Mouse (Mus musculus): ENCODE data around the gene Vpreb1. TPM values are rescaled to one million over a fixed set of nuclear protein-coding genes. Genes with fewer than 3 reads are reported as not detected.
"Not testable (repeated sequence)": the region's sequence is repeated elsewhere in the genome, so short reads cannot be mapped to it uniquely, and the experiment has no call there.

The Vpreb1 gene
- polyA plus RNA-seq, 1 experiment from 2014 or later, result 0.70 TPM

- H3K9ac ChIP-seq, result no peak overlapping the region
- H3K27me3 ChIP-seq (replicated peaks), result no peaks in the 10 kb centered on the region
- H3K4me2 ChIP-seq, result no peak overlapping the region
- H3K36me3 ChIP-seq, result peaks cover 71% of the 10 kb centered on the region
- peaks cover 6% of the 10 kb centered on the region for H3K4me1 ChIP-seq (replicated peaks)
- 89% methylated on average over 7 of the region's 7 CpGs for WGBS
- H3K9me3 ChIP-seq (replicated peaks), result no peaks in the 10 kb centered on the region
- ATAC-seq (ENCODE audit: insufficient number of reproducible peaks, low FRiP score), result no peak
- no peak overlapping the region for H3K4me3 ChIP-seq
- H3K27ac ChIP-seq (ENCODE audit: poor library complexity, severe bottlenecking), result no peak overlapping the region
Measured at GRCm38 (mm10) chr16:16892366-16892765, 21.7 kb upstream of the Vpreb1 start.

DNA sequence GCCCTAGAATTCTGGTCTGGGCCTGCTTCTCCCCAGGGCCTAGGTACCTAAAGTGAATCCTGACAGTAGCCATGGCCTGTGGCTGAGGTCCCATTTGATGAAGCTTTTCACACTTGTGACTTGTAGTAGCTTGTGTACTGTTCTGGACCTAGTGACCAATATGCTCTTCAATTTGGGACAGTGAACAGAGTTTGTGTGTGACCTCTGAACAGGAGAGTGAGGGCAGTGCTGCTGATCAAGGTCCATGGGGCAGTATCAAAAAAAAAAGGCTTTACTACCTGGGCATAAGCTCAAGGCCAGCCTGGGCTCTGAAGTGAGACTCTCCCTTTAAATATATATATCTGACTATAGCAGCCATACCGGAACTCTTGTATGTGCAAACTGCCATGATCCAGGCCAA, 17.7 kb upstream of the Vpreb1 start:
- H3K27ac ChIP-seq (ENCODE audit: poor library complexity, severe bottlenecking), result no peak overlapping the region
- 93% methylated on average over 1 of the region's 1 CpGs for WGBS
- no peak overlapping the region for H3K9ac ChIP-seq

DNA sequence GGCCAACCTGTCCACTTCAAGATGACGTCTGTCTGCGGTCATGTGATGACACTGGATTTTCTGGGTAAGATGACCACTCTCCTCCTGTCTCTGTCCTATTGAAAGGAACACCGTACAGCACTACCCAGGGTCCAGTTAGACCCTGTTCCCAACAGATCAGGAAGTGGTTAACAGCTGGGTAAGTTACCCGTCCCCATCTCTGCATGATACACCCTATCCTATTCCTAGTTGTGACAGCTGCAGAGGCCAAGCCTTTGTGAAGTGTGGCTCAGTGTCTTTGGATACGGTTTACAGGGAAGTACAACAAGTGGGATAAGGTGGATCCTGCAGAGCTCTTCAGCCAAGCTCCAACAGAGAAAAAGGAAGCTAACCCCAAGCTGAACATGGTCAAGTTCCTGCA, 8.4 kb upstream of the Vpreb1 start:
- Histone ChIP-seq H3K4me2 (no peak overlapping the region), H3K27ac (ENCODE audit: poor library complexity, severe bottlenecking) (no peak overlapping the region), H3K9me3 (replicated peaks) (0 out of 2 replicates have a peak, but pooled peaks cover 3% of the 10 kb centered on the region), H3K4me1 (replicated peaks) (no peaks in the 10 kb centered on the region), H3K36me3 (peaks cover 90% of the 10 kb centered on the region), H3K9ac (no peak overlapping the region), H3K4me3 (no peak overlapping the region), H3K27me3 (replicated peaks) (no peaks in the 10 kb centered on the region)
- no peak for ATAC-seq (ENCODE audit: insufficient number of reproducible peaks, low FRiP score)
- WGBS, result 85% methylated on average over 5 of the region's 5 CpGs

More for the DNA sequence above, 17.7 kb upstream of the Vpreb1 start:
- H3K36me3 ChIP-seq, result peaks cover 100% of the 10 kb centered on the region
- H3K4me2 ChIP-seq, result no peak overlapping the region
- no peaks in the 10 kb centered on the region for H3K9me3 ChIP-seq (replicated peaks)
- H3K4me3 ChIP-seq, result no peak overlapping the region
- no peak for ATAC-seq (ENCODE audit: insufficient number of reproducible peaks, low FRiP score)
- H3K4me1 ChIP-seq (replicated peaks), result no peaks in the 10 kb centered on the region
- no peaks in the 10 kb centered on the region for H3K27me3 ChIP-seq (replicated peaks)

GRCm38 (mm10) chr16:16870241-16870616, 414 bp downstream of the Vpreb1 start:
- H3K4me2 ChIP-seq, result peak overlapping the region; percentile 80
- ATAC-seq (ENCODE audit: insufficient number of reproducible peaks, low FRiP score), result no peak
- peaks cover 8% of the 10 kb centered on the region for H3K36me3 ChIP-seq
- peak overlapping the region; percentile 68 for H3K4me3 ChIP-seq
- H3K27ac ChIP-seq (ENCODE audit: poor library complexity, severe bottlenecking), result peak overlapping the region; percentile 98
- 34% methylated on average over 7 of the region's 7 CpGs for WGBS
- H3K4me1 ChIP-seq (replicated peaks), result peaks cover 22% of the 10 kb centered on the region
- no peaks in the 10 kb centered on the region for H3K9me3 ChIP-seq (replicated peaks)
- H3K9ac ChIP-seq, result peak overlapping the region; percentile 80; the same call in 1 of the 2 replicates
- H3K27me3 ChIP-seq (replicated peaks), result no peaks in the 10 kb centered on the region

DNA sequence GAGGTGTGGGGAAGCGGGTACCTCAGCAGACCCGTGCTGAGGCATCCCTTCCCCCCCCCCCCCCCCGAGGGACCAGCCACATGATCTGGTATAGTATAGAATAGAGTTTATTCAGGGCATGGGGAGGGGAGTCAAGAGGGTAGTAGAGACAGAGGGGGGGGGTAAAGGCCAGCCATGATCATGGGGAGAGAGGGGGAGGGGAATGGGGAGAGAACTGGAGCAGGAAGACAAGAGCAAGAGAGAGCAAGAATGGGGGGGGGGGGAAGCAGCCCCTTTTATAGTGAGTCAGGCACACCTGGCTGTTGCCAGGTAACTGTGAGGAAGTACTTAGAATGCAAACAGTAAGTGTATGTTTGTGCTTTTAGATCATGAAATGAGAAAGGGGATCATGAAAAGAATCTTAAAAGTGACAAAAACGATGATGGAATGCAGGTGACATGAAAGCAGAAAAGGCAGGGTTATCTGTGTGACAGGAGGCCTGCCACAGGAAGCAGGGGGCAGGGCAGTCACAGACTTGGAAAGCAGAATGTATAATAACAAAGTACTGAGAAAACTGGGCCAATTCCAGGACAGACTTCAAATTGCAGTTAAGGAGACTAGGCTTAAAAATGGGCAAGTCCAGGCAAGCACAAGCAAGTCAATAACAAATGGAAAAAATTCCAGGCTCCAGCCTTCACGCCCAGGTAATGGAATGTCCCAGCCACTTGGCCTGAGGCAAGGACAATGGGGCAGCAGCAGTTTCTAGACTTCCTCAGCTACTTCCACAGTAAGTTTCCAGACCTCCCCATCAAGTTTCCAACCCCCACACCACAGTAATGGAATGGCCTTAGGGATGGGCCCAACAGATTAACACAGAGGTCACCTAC, 4.7 kb downstream of the Vpreb1 start:
- ATAC-seq (ENCODE audit: insufficient number of reproducible peaks, low FRiP score), result no peak
- H3K4me2 ChIP-seq, result no peak overlapping the region

GRCm38 (mm10) chr16:16865217-16865616, 5.4 kb downstream of the Vpreb1 start:
- Histone ChIP-seq H3K4me1 (replicated peaks) (peaks cover 8% of the 10 kb centered on the region), H3K4me2 (no peak overlapping the region), H3K9me3 (replicated peaks) (no peaks in the 10 kb centered on the region), H3K4me3 (no peak overlapping the region), H3K9ac (no peak overlapping the region), H3K27me3 (replicated peaks) (no peaks in the 10 kb centered on the region), H3K36me3 (no peaks in the 10 kb centered on the region), H3K27ac (ENCODE audit: poor library complexity, severe bottlenecking) (no peak overlapping the region)
- ATAC-seq (ENCODE audit: insufficient number of reproducible peaks, low FRiP score), result no peak

More for the DNA sequence above, 4.7 kb downstream of the Vpreb1 start:
- Histone ChIP-seq H3K27ac (ENCODE audit: poor library complexity, severe bottlenecking) (peak overlapping the region; percentile 44; the same call in 1 of the 2 replicates), H3K27me3 (replicated peaks) (no peaks in the 10 kb centered on the region), H3K4me1 (replicated peaks) (peaks cover 8% of the 10 kb centered on the region), H3K9ac (no peak overlapping the region), H3K4me3 (no peak overlapping the region), H3K36me3 (no peaks in the 10 kb centered on the region), H3K9me3 (replicated peaks) (no peaks in the 10 kb centered on the region)
- 47% methylated on average over 4 of the region's 5 CpGs for WGBS

DNA sequence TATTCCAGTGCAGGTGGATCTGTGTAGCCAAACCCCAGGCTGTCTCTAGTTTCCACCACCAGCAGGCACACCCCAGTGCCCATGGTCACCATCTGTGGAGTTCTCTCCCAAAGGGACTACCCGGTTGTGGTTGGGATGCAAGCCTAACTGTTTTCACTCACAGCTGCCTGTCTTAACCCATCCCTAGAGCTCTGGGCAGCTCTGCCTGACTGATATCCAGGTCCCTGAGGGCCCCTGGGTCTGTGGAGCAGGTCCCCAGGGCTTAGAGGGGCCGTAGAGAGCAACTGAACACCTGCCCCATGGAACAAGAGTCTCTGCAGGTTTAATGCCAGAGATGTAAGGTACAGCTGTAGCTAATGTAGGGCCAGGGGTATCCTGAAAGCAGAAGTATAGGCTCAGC, 6.7 kb downstream of the Vpreb1 start, which contains the start of gene Igll1:
Gene Igll1, minus strand, starts transcription at position 8 of the 400 bp plus-strand sequence.
- Histone ChIP-seq H3K9me3 (replicated peaks) (no peaks in the 10 kb centered on the region), H3K27ac (ENCODE audit: poor library complexity, severe bottlenecking) (no peak within 1 kb of the TSS), H3K4me2 (no peak within 1 kb of the TSS), H3K27me3 (replicated peaks) (no peaks in the 10 kb centered on the region), H3K4me3 (no peak within 1 kb of the TSS), H3K36me3 (no peaks in the 10 kb centered on the region), H3K4me1 (replicated peaks) (peaks cover 8% of the 10 kb centered on the region), H3K9ac (no peak within 1 kb of the TSS)
- no peak for ATAC-seq (ENCODE audit: insufficient number of reproducible peaks, low FRiP score)
- WGBS, result 69% methylated on average over 2 of the region's 2 CpGs

GRCm38 (mm10) chr16:16862288-16862687, 8.4 kb downstream of the Vpreb1 start:
- 75% methylated on average over 3 of the region's 3 CpGs for WGBS
- no peak for ATAC-seq (ENCODE audit: insufficient number of reproducible peaks, low FRiP score)
- no peaks in the 10 kb centered on the region for H3K9me3 ChIP-seq (replicated peaks)

GRCm38 (mm10) chr16:16856731-16857476, 13.7 kb downstream of the Vpreb1 start:
- WGBS, result 62% methylated on average over 13 of the region's 13 CpGs
- Histone ChIP-seq H3K9me3 (replicated peaks) (no peaks in the 10 kb centered on the region), H3K27ac (ENCODE audit: poor library complexity, severe bottlenecking) (no peak overlapping the region), H3K9ac (no peak overlapping the region), H3K4me2 (no peak overlapping the region), H3K4me1 (replicated peaks) (no peaks in the 10 kb centered on the region), H3K27me3 (replicated peaks) (no peaks in the 10 kb centered on the region), H3K36me3 (no peaks in the 10 kb centered on the region), H3K4me3 (no peak overlapping the region)
- ATAC-seq (ENCODE audit: insufficient number of reproducible peaks, low FRiP score), result no peak

More at GRCm38 (mm10) chr16:16862288-16862687, 8.4 kb downstream of the Vpreb1 start:
- H3K9ac ChIP-seq, result no peak overlapping the region
- no peak overlapping the region for H3K4me3 ChIP-seq
- H3K27ac ChIP-seq (ENCODE audit: poor library complexity, severe bottlenecking), result no peak overlapping the region
- H3K4me2 ChIP-seq, result no peak overlapping the region
- no peaks in the 10 kb centered on the region for H3K36me3 ChIP-seq
- no peaks in the 10 kb centered on the region for H3K27me3 ChIP-seq (replicated peaks)
- H3K4me1 ChIP-seq (replicated peaks), result peaks cover 8% of the 10 kb centered on the region

GRCm38 (mm10) chr16:16856054-16856453, 14.6 kb downstream of the Vpreb1 start:
- not testable (repeated sequence) for H3K4me1 ChIP-seq (replicated peaks); H3K27me3 ChIP-seq (replicated peaks); ATAC-seq (ENCODE audit: insufficient number of reproducible peaks, low FRiP score); H3K9ac ChIP-seq; H3K27ac ChIP-seq (ENCODE audit: poor library complexity, severe bottlenecking); H3K4me3 ChIP-seq; H3K9me3 ChIP-seq (replicated peaks); H3K36me3 ChIP-seq; H3K4me2 ChIP-seq
- 79% methylated on average over 9 of the region's 9 CpGs for WGBS

- Histone ChIP-seq H3K27me3 (replicated peaks) (no peaks in the 10 kb centered on the region), H3K4me2 (no peak overlapping the region), H3K4me1 (replicated peaks) (no peaks in the 10 kb centered on the region), H3K4me3 (no peak overlapping the region), H3K9me3 (replicated peaks) (peaks cover 7% of the 10 kb centered on the region; the same call in 1 of the 2 replicates), H3K9ac (no peak overlapping the region), H3K27ac (ENCODE audit: poor library complexity, severe bottlenecking) (no peak overlapping the region), H3K36me3 (no peaks in the 10 kb centered on the region)
- ATAC-seq (ENCODE audit: insufficient number of reproducible peaks, low FRiP score), result no peak
- WGBS, result 91% methylated on average over 1 of the region's 1 CpGs
Measured at GRCm38 (mm10) chr16:16855541-16855940, 15.1 kb downstream of the Vpreb1 start.

All from heart, embryonic 12.5 days (tissue).